Mouse (Mus musculus): ENCODE results near the gene Bhlhe41.

Bhlhe41 gene

GRCm38 (mm10) chr6:145870991-145871390 is 5.6 kb upstream of the Bhlhe41 start:
- DNase-seq = no peak

GRCm38 (mm10) chr6:145867111-145867510 is 1.8 kb upstream of the Bhlhe41 start:
- no peak for DNase-seq

- DNase-seq = peak; percentile 92 to 93
These were observed 811 bp upstream of the Bhlhe41 start for GRCm38 (mm10) chr6:145865886-145866851.

GRCm38 (mm10) chr6:145864171-145864570 is 1.2 kb downstream of the Bhlhe41 start:
- peak; percentile 50 to 51 for DNase-seq

GRCm38 (mm10) chr6:145863065-145863971 is 2.0 kb downstream of the Bhlhe41 start:
- peak; percentile 86 for DNase-seq

- DNase-seq = no peak
These were observed 2.7 kb downstream of the Bhlhe41 start for GRCm38 (mm10) chr6:145862739-145863064.

- peak in 1 of 2 experiments; percentile 23 for DNase-seq
These were observed 3.0 kb downstream of the Bhlhe41 start for GRCm38 (mm10) chr6:145862321-145862720.

GRCm38 (mm10) chr6:145861462-145862227 is 3.7 kb downstream of the Bhlhe41 start:
- DNase-seq = no peak

- no peak for DNase-seq
These were observed 5.0 kb downstream of the Bhlhe41 start for GRCm38 (mm10) chr6:145860350-145860749.

GRCm38 (mm10) chr6:145858414-145858813 is 6.9 kb downstream of the Bhlhe41 start:
- DNase-seq = no peak

GRCm38 (mm10) chr6:145857428-145857827 is 7.9 kb downstream of the Bhlhe41 start:
- DNase-seq = no peak

GRCm38 (mm10) chr6:145855720-145856551 is 9.4 kb downstream of the Bhlhe41 start:
- peak; percentile 98 to 99 for DNase-seq

- DNase-seq = no peak
These were observed 10.6 kb downstream of the Bhlhe41 start for GRCm38 (mm10) chr6:145854756-145855155.

GRCm38 (mm10) chr6:145853356-145854079 is 11.8 kb downstream of the Bhlhe41 start:
- no peak for DNase-seq

- DNase-seq = no peak
These were observed 12.7 kb downstream of the Bhlhe41 start for GRCm38 (mm10) chr6:145852708-145853107.

GRCm38 (mm10) chr6:145851956-145852355 is 13.4 kb downstream of the Bhlhe41 start:
- no peak for DNase-seq

GRCm38 (mm10) chr6:145850789-145851188 is 14.6 kb downstream of the Bhlhe41 start:
- peak; percentile 66 to 79 for DNase-seq

- no peak for DNase-seq
These were observed 17.7 kb downstream of the Bhlhe41 start for GRCm38 (mm10) chr6:145847661-145848060.

- no peak for DNase-seq
These were observed 18.4 kb downstream of the Bhlhe41 start for GRCm38 (mm10) chr6:145846948-145847347.

GRCm38 (mm10) chr6:145846076-145846475 is 19.3 kb downstream of the Bhlhe41 start:
- no peak for DNase-seq

- DNase-seq = no peak
These were observed 19.7 kb downstream of the Bhlhe41 start for GRCm38 (mm10) chr6:145845611-145846010.

All from cerebellum, postnatal 14 days (tissue).